Mouse (Mus musculus) kidney, adult 2 months (tissue): ENCODE results near the gene Cdc42ep2. TPM values are rescaled to one million over a fixed set of nuclear protein-coding genes. Genes with fewer than 3 reads are reported as not detected.

Source experiments
- DNase-seq: peaks from one replicate; pipeline ENCODE4 v3.0.0; 2021
- H3K27ac ChIP-seq: fragments of 200-500 bp; 2 replicates; pipeline ENCODE4 v1.5.1; 2012; ENCODE audit warnings: low read depth, low read length, control low read depth, inconsistent platforms; ENCODE audit not compliant: insufficient read depth
- H3K27me3 ChIP-seq: fragments of 200-500 bp; replicated peaks from 2 replicates; pipeline ENCODE4 v1.6.1; 2012; ENCODE audit warnings: mild to moderate bottlenecking, moderate library complexity, low read length, inconsistent platforms; ENCODE audit not compliant: control insufficient read depth, insufficient read depth
- H3K36me3 ChIP-seq: fragments of 200-500 bp; 2 replicates; pipeline ENCODE4 v1.6.1; 2012; ENCODE audit warnings: mild to moderate bottlenecking, moderate library complexity, low read length, inconsistent platforms; ENCODE audit not compliant: control insufficient read depth, insufficient read depth
- H3K4me1 ChIP-seq: fragments of 200-500 bp; 2 replicates; pipeline ENCODE4 v1.6.1; 2011; ENCODE audit warnings: low read length; ENCODE audit not compliant: control insufficient read depth, insufficient read depth
- H3K4me3 ChIP-seq: fragments of 200-500 bp; 2 replicates; pipeline ENCODE4 v1.5.1; 2011; ENCODE audit warnings: mild to moderate bottlenecking, low read depth, low read length, control low read depth; ENCODE audit not compliant: insufficient read depth
- CTCF ChIP-seq: fragments of 200-500 bp; conservative IDR thresholded peaks from 2 replicates; pipeline ENCODE4 v1.5.1; 2011; ENCODE audit warnings: low read depth, mild to moderate bottlenecking, control low read depth, low read length, moderate library complexity, mixed read lengths; ENCODE audit not compliant: insufficient read depth, insufficient read length
- POLR2A ChIP-seq: fragments of 200-500 bp; IDR thresholded peaks from one replicate; pipeline ENCODE4 v1.6.1; 2011; ENCODE audit warnings: low read depth, low read length, control low read depth
- WGBS: fragments of 180-500 bp; shearing (Covaris S2); methylation state at CpG from one replicate; pipeline ENCODE4 v1.1.7; 2018; 5-methylcytosine and 5-hydroxymethylcytosine counted together
- polyA plus RNA-seq: library from polyadenylated mRNA; depleted of rRNA; stranded (reverse); fragments of >200 nt; gene quantifications from 2 replicates; pipeline ENCODE4 v1.2.3, GENCODE M21; 2012

Cdc42ep2 gene
- polyA plus RNA-seq, 1 experiment, result 12.0 TPM

DNA sequence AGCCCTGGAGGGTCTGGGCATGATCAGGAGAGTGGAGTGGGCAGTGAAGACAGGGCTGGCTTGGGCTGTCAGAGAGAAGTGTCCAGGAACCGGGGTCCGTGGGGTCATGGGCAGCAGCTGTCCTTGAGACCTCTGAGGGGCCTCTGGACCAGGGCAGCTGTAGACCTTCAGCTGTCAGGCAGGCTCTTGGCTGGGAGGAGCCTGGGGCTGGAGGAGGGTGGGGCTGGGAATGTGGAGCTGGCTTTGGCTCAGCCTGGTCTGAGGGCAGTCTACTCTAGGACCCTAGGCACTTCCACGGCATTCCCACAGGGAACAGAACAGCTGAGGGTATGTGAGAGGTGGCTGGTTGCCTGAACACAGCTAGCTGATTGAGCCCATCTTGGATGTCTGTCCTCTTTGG is 10.7 kb upstream of the Cdc42ep2 start:
- TF ChIP-seq CTCF, result no peak
- TF ChIP-seq POLR2A, result no peak
- peak; percentile 54 for DNase-seq
- Histone ChIP-seq H3K4me1 (peaks cover 23% of the 10 kb centered on the region), H3K27ac (peak overlapping the region; percentile 33; the same call in 1 of the 2 replicates), H3K27me3 (no peaks in the 10 kb centered on the region), H3K4me3 (no peak overlapping the region), H3K36me3 (no peaks in the 10 kb centered on the region)
- 20% methylated on average over 3 of the region's 3 CpGs for WGBS

DNA sequence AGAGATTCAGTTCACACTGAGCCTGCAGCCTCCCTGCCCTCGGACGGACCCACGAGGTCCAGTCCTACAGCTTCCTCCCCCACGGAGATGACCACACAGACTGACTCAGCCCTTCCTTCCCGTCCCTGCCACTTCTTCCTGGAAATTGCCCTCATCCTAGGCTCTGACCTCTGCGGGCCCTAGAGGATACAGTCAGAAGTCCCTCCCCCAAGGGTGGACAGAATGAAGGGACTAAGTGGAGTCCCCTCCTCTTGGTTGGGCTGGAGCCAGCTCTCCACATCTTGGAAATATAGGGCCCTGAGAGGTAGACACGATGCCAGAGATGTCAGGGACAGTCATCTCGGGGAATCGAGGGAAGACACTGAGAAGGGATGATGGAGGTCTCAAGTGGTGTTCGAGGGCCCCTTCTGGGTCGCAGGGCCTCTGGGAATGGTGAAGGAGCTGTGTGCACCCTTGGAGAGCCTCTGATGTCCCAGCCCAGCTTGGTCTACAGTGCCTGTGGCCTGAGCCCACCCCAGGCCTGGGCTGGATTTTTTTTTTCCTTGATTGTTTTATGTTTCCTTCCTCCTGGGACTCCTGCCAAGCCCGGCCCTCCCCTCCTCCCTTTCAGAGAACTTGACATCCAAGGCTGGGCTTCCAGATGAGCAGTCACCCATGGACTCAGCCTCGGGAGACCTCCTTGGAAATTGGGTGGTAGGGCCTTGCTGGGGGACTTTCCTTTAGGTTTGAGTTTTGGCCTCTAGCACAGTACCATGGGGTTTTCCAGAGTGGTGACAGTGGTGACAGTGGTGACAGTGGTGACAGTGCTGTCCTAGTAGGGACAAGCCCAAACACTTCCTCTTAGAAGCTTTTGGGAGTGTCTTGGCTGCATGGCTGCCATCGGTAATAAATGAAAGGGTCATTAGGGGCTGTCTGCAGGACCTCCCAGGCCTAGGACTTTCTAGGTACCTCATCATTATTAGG is 5.3 kb upstream of the Cdc42ep2 start:
- WGBS, result 17% methylated on average over 14 of the region's 14 CpGs
- no peak for TF ChIP-seq CTCF
- TF ChIP-seq POLR2A, result no peak
- H3K36me3 ChIP-seq, result no peaks in the 10 kb centered on the region
- peaks cover 26% of the 10 kb centered on the region for H3K4me1 ChIP-seq
- no peaks in the 10 kb centered on the region for H3K27me3 ChIP-seq
- no peak overlapping the region for H3K4me3 ChIP-seq
- peak overlapping the region; percentile 85 for H3K27ac ChIP-seq
- DNase-seq, result peak; percentile 92

- H3K27me3 ChIP-seq, result no peaks in the 10 kb centered on the region
- no peaks in the 10 kb centered on the region for H3K36me3 ChIP-seq
- 37% methylated on average over 3 of the region's 3 CpGs for WGBS
- TF ChIP-seq CTCF, result no peak
- TF ChIP-seq POLR2A, result no peak
- DNase-seq, result no peak
- no peak overlapping the region for H3K4me3 ChIP-seq
- peaks cover 25% of the 10 kb centered on the region for H3K4me1 ChIP-seq
- peak overlapping the region; percentile 8; the same call in 1 of the 2 replicates for H3K27ac ChIP-seq
Measured at GRCm38 (mm10) chr19:5928546-5928945, 3.9 kb upstream of the Cdc42ep2 start.

- WGBS, result 54% methylated on average over 6 of the region's 6 CpGs
- H3K27me3 ChIP-seq, result no peaks in the 10 kb centered on the region
- peaks cover 25% of the 10 kb centered on the region for H3K4me1 ChIP-seq
- H3K4me3 ChIP-seq, result no peak overlapping the region
- no peaks in the 10 kb centered on the region for H3K36me3 ChIP-seq
- no peak for TF ChIP-seq POLR2A
- TF ChIP-seq CTCF, result no peak
- no peak overlapping the region for H3K27ac ChIP-seq
- no peak for DNase-seq
Measured at GRCm38 (mm10) chr19:5928104-5928503, 3.5 kb upstream of the Cdc42ep2 start.

GRCm38 (mm10) chr19:5927532-5927931 is 2.9 kb upstream of the Cdc42ep2 start:
- Histone ChIP-seq H3K4me1 (peaks cover 25% of the 10 kb centered on the region), H3K36me3 (no peaks in the 10 kb centered on the region), H3K27ac (no peak overlapping the region), H3K27me3 (no peaks in the 10 kb centered on the region), H3K4me3 (no peak overlapping the region)
- TF ChIP-seq POLR2A (no peak), CTCF (no peak)
- DNase-seq, result no peak
- 72% methylated on average over 8 of the region's 8 CpGs for WGBS

DNA sequence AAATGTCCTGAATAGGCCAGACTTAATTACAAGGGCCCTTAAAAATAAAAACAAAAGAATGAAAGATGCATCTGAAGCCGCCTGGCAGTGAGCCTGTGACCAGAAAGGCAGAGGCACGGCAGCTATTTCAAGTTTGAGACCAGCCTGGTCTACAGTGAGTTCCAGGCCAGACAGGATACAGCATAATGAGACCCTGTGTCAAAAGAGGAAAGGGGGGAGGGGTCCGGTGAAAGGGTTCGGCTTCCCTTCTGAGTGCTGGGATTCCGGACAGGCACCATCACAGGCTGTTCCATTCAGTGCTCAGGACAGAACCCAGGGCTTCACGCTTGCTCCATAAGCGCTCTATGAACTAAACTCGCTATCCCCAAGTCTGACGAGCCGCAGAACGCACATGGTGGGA is 2.4 kb upstream of the Cdc42ep2 start:
- Histone ChIP-seq H3K4me3 (no peak overlapping the region), H3K36me3 (no peaks in the 10 kb centered on the region), H3K27ac (no peak overlapping the region), H3K27me3 (no peaks in the 10 kb centered on the region), H3K4me1 (peaks cover 25% of the 10 kb centered on the region)
- TF ChIP-seq CTCF (no peak), POLR2A (no peak)
- WGBS, result 65% methylated on average over 11 of the region's 11 CpGs
- peak; percentile 64 for DNase-seq

GRCm38 (mm10) chr19:5925311-5925855 is 767 bp upstream of the Cdc42ep2 start:
- Histone ChIP-seq H3K36me3 (no peaks in the 10 kb centered on the region), H3K4me3 (peak overlapping the region; percentile 27), H3K4me1 (peaks cover 22% of the 10 kb centered on the region), H3K27me3 (no peaks in the 10 kb centered on the region), H3K27ac (peak overlapping the region; percentile 66)
- no peak for DNase-seq
- 37% methylated on average over 11 of the region's 11 CpGs for WGBS
- TF ChIP-seq CTCF, result no peak
- no peak for TF ChIP-seq POLR2A
